In genomic region chr1:151977596-151977995, GRCm38 (mm10) we compare ENCODE assay signal across 13 mouse cellular contexts.
DNase-seq lines count a peak whose midpoint lies in the region; ATAC-seq and TF ChIP-seq lines count a peak whose summit lies in the region.
"Had no signal": no experiment of that assay in that cellular context is flagged by ENCODE, and none has a peak within 500 bp of the region (broad histone marks: within the 10 kb centered on the region; RNA-seq: fewer than 3 reads in every experiment).

No protein-coding gene starts in this region.

- TF ChIP-seq POLR2A in thymus, adult 2 months (IDR thresholded peaks at IDR 0.05; ENCODE audit: control insufficient read depth, extremely low read depth, insufficient read depth, low read length, poor library complexity): no peak

- H3K27me3 ChIP-seq in forebrain, embryonic 16.5 days (replicated peaks; ENCODE audit: control insufficient read depth, insufficient read depth, low read length): no peaks in the 10 kb centered on the region
- H3K27me3 ChIP-seq in midbrain, embryonic 11.5 days (ENCODE audit: control insufficient read depth, insufficient read depth, low read length): no peaks in the 10 kb centered on the region
- no peaks in the 10 kb centered on the region for H3K27me3 ChIP-seq in thymus, adult 2 months (ENCODE audit: control insufficient read depth, insufficient read depth, low read length)
- H3K27me3 ChIP-seq: Patski had no signal

- no peak overlapping the region for H3K4me2 ChIP-seq in forebrain, embryonic 16.5 days (ENCODE audit: low read length)
- no peak overlapping the region for H3K4me2 ChIP-seq in midbrain, embryonic 11.5 days

- whole genome bisulfite sequencing in forebrain, embryonic 16.5 days: 17% methylated on average over 5 of the region's 5 CpGs
- WGBS in midbrain, embryonic 11.5 days: 49% methylated on average over 5 of the region's 5 CpGs
- WGBS in thymus, adult 2 months: 93% methylated on average over 5 of the region's 5 CpGs

- no peak overlapping the region; the same call in 1 of the 2 replicates for H3K9ac ChIP-seq in forebrain, embryonic 16.5 days (replicated peaks; ENCODE audit: low read depth, low read length)
- H3K9ac ChIP-seq in midbrain, embryonic 11.5 days (ENCODE audit: low read length): no peak overlapping the region

- TF ChIP-seq CTCF in thymus, adult 2 months (IDR thresholded peaks at IDR 0.05; ENCODE audit: borderline replicate concordance, control insufficient read depth, extremely low read depth, insufficient read depth, low read length, poor library complexity): no peak

- H3K4me1 ChIP-seq in forebrain, embryonic 16.5 days (replicated peaks; ENCODE audit: control insufficient read depth, insufficient read depth, low read length): peaks cover 27% of the 10 kb centered on the region
- H3K4me1 ChIP-seq in midbrain, embryonic 11.5 days (ENCODE audit: control insufficient read depth, insufficient read depth, low read length): peaks cover 6% of the 10 kb centered on the region; the same call in 1 of the 2 replicates
- H3K4me1 ChIP-seq in thymus, adult 2 months (replicated peaks; ENCODE audit: control insufficient read depth, insufficient read depth, low read length): no peaks in the 10 kb centered on the region; the same call in 1 of the 2 replicates

- H3K36me3 ChIP-seq in forebrain, embryonic 16.5 days (ENCODE audit: control insufficient read depth, insufficient read depth): no peaks in the 10 kb centered on the region
- no peaks in the 10 kb centered on the region for H3K36me3 ChIP-seq in midbrain, embryonic 11.5 days (ENCODE audit: control insufficient read depth, insufficient read depth, low read length)
- H3K36me3 ChIP-seq in thymus, adult 2 months (ENCODE audit: control insufficient read depth, insufficient read depth, low read length): no peaks in the 10 kb centered on the region

- H3K4me3 ChIP-seq in forebrain, embryonic 16.5 days (replicated peaks; ENCODE audit: low read length): no peak overlapping the region
- H3K4me3 ChIP-seq in midbrain, embryonic 11.5 days (ENCODE audit: low read depth, low read length): no peak overlapping the region
- H3K4me3 ChIP-seq in thymus, adult 2 months (ENCODE audit: control insufficient read depth, insufficient read depth, low read length): no peak overlapping the region

- no peaks in the 10 kb centered on the region for H3K9me3 ChIP-seq in forebrain, embryonic 16.5 days (ENCODE audit: control insufficient read depth, low read length)
- H3K9me3 ChIP-seq in midbrain, embryonic 11.5 days (ENCODE audit: control insufficient read depth, low read length): no peaks in the 10 kb centered on the region

- H3K27ac ChIP-seq in forebrain, embryonic 16.5 days (ENCODE audit: low read length): peak overlapping the region; percentile 58
- peak overlapping the region; percentile 21; the same call in 1 of the 2 replicates for H3K27ac ChIP-seq in midbrain, embryonic 11.5 days (ENCODE audit: low read depth, low read length)
- H3K27ac ChIP-seq in thymus, adult 2 months (ENCODE audit: control insufficient read depth, insufficient read depth, low read length): no peak overlapping the region

- intact Hi-C loops in gastrocnemius, postnatal 14 days (cut with DNase I; ENCODE audit: low total_unique reads): no loop called here

- ATAC-seq in forebrain, embryonic 16.5 days: peak; percentile 59
- peak; percentile 75; the same call in 1 of the 2 replicates for ATAC-seq in midbrain, embryonic 11.5 days (ENCODE audit: low FRiP score)
- ATAC-seq: CD4-positive, CD25-positive, alpha-beta regulatory T cell, adult 4 months; Patski had no signal

- DNase-seq in ES-CJ7 (ENCODE audit: low read depth, low spot score): peak; percentile 47
- peak; percentile 29 for DNase-seq in brain, adult 2 months (ENCODE audit: low read depth, low spot score)
- no peak for DNase-seq in midbrain, embryonic 11.5 days (ENCODE audit: low spot score, missing footprints)
- no peak for DNase-seq in cerebellum, adult 11 months
- no peak for DNase-seq in lung, postnatal 25 days (ENCODE audit: low spot score)
- DNase-seq in gastrocnemius, postnatal 14 days: no peak
- DNase-seq in thymus, adult 2 months: no peak
- DNase-seq: adrenal gland, postnatal 25 days; cerebellum, adult 11-12 months; kidney, postnatal 14 days had no signal

Comparison
In these comparisons a context has a peak if more than half of its experiments do, and no peak if none do; other contexts are left out.
1. DNase-seq: peak in ES-CJ7 (single experiment) and brain, adult 2 months (single experiment); none in midbrain, embryonic 11.5 days (single experiment), cerebellum, adult 11 months (single experiment), lung, postnatal 25 days (single experiment), gastrocnemius, postnatal 14 days (single experiment) and thymus, adult 2 months (single experiment).